Mouse (Mus musculus) liver, embryonic 14.5 days (tissue): ENCODE data around the gene Ccn2.

Experiments
- CTCF ChIP-seq: IDR thresholded peaks from 2 replicates; pipeline ENCODE4 v1.5.1; 2016; ENCODE audit warnings: antibody characterized with exemption, low read depth, control low read depth
- EP300 ChIP-seq: IDR thresholded peaks from 2 replicates; pipeline ENCODE4 v1.6.1; 2016; ENCODE audit warnings: antibody characterized with exemption, low read depth

GRCm38 (mm10) chr10:24588824-24589223, 6.4 kb upstream of the Ccn2 start:
- TF ChIP-seq CTCF (no peak), EP300 (no peak)
